Mouse (Mus musculus): Measurements from ENCODE around the gene Map10.

DNA sequence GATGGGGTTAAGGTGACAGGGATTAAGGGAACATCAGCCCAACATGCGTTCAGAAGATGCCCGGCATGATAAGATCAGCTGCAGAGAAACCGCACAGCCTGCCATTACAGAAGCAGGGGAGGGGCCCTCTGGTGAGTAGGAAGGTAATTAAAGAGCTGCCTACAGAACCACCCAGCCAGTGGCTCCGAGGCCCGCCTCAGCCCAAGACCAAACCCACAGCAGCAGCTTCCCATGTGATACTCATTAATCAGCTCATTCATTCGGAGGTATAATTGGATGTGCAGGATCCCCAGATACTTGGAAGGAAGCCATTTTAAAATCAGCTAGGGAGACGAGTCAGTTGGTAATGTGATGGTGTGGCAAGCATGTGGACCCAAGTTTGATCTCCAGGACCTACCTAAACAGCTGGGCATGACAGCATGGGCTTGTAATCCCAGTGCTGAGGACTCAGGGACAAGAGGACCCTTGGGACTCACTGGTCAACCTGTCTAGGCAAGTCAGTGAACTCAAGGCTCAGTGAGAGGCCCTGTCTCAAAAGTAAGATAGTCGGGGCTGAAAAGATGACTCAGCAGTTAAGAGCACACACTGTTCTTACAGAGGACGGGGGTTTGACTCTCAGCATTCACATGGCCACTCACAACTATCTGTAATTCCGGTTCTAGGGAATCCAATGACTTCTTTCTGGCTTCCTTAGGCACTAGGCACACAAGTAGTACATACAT lies 23.7 kb upstream of the Map10 start:
- no peak for TF ChIP-seq POLR2A (IDR thresholded peaks at IDR 0.05; ENCODE audit: low read depth, low read length)
- no peak for TF ChIP-seq CTCF (IDR thresholded peaks at IDR 0.05; ENCODE audit: borderline replicate concordance, insufficient read depth, low read length)

All from embryonic fibroblast, embryonic 13.5 days (primary cell).